Mouse (Mus musculus): Measurements from ENCODE around the gene Brd3. TPM values are rescaled to one million over a fixed set of nuclear protein-coding genes. Genes with fewer than 3 reads are reported as not detected.
"Not testable (repeated sequence)": the region's sequence is repeated elsewhere in the genome, so short reads cannot be mapped to it uniquely, and the experiment has no call there.

Brd3 gene
- polyA plus RNA-seq, 1 experiment from 2014 or later, result 52.9 TPM

GRCm38 (mm10) chr2:27510706-27511105 is 3.2 kb upstream of the Brd3 start:
- Histone ChIP-seq H3K9me3 (replicated peaks) (no peaks in the 10 kb centered on the region), H3K36me3 (no peaks in the 10 kb centered on the region), H3K9ac (no peak overlapping the region), H3K4me2 (no peak overlapping the region), H3K4me1 (replicated peaks) (peaks cover 15% of the 10 kb centered on the region), H3K4me3 (no peak overlapping the region), H3K27me3 (no peaks in the 10 kb centered on the region), H3K27ac (no peak overlapping the region)
- ATAC-seq (replicated peaks; ENCODE audit: insufficient number of reproducible peaks, insufficient read depth, low FRiP score, low read depth), result no peak
- WGBS, result 92% methylated on average over 7 of the region's 7 CpGs

- 72% methylated on average over 4 of the region's 4 CpGs for WGBS
- ATAC-seq (replicated peaks; ENCODE audit: insufficient number of reproducible peaks, insufficient read depth, low FRiP score, low read depth), result not testable (repeated sequence)
These were observed 804 bp downstream of the Brd3 start for GRCm38 (mm10) chr2:27506658-27507057.

GRCm38 (mm10) chr2:27505539-27505938 is 1.9 kb downstream of the Brd3 start:
- Histone ChIP-seq H3K9ac (no peak overlapping the region), H3K27ac (peak overlapping the region; percentile 58; the same call in 1 of the 2 replicates), H3K9me3 (replicated peaks) (no peaks in the 10 kb centered on the region), H3K36me3 (no peaks in the 10 kb centered on the region), H3K4me1 (replicated peaks) (peaks cover 23% of the 10 kb centered on the region), H3K27me3 (no peaks in the 10 kb centered on the region), H3K4me2 (no peak overlapping the region), H3K4me3 (no peak overlapping the region)
- ATAC-seq (replicated peaks; ENCODE audit: insufficient number of reproducible peaks, insufficient read depth, low FRiP score, low read depth), result peak; percentile 59; the same call in 1 of the 2 replicates
- WGBS, result 14% methylated on average over 6 of the region's 6 CpGs

More at GRCm38 (mm10) chr2:27506658-27507057, 804 bp downstream of the Brd3 start:
- not testable (repeated sequence) for H3K9me3 ChIP-seq (replicated peaks); H3K27me3 ChIP-seq; H3K36me3 ChIP-seq; H3K4me2 ChIP-seq; H3K4me3 ChIP-seq; H3K27ac ChIP-seq; H3K9ac ChIP-seq
- peaks cover 23% of the 10 kb centered on the region for H3K4me1 ChIP-seq (replicated peaks)

- Histone ChIP-seq H3K4me3 (no peak overlapping the region), H3K9ac (no peak overlapping the region), H3K4me1 (replicated peaks) (peaks cover 23% of the 10 kb centered on the region), H3K4me2 (no peak overlapping the region), H3K27ac (peak overlapping the region; percentile 58), H3K36me3 (no peaks in the 10 kb centered on the region), H3K9me3 (replicated peaks) (no peaks in the 10 kb centered on the region), H3K27me3 (no peaks in the 10 kb centered on the region)
- ATAC-seq (replicated peaks; ENCODE audit: insufficient number of reproducible peaks, insufficient read depth, low FRiP score, low read depth), result peak; percentile 27
- 41% methylated on average over 7 of the region's 7 CpGs for WGBS
These were observed 3.2 kb downstream of the Brd3 start for GRCm38 (mm10) chr2:27504113-27504885.

- WGBS, result 56% methylated on average over 23 of the region's 23 CpGs
- no peaks in the 10 kb centered on the region for H3K36me3 ChIP-seq
- no peaks in the 10 kb centered on the region for H3K9me3 ChIP-seq (replicated peaks)
- no peaks in the 10 kb centered on the region for H3K4me1 ChIP-seq (replicated peaks)
- H3K27ac ChIP-seq, result peak overlapping the region; percentile 31
- no peak for ATAC-seq (replicated peaks; ENCODE audit: insufficient number of reproducible peaks, insufficient read depth, low FRiP score, low read depth)
- no peak overlapping the region for H3K9ac ChIP-seq
- peak overlapping the region; percentile 45 for H3K4me3 ChIP-seq
- H3K27me3 ChIP-seq, result no peaks in the 10 kb centered on the region
- H3K4me2 ChIP-seq, result peak overlapping the region; percentile 64
These were observed 11.0 kb downstream of the Brd3 start for GRCm38 (mm10) chr2:27496391-27497028.

- Histone ChIP-seq H3K9ac (no peak overlapping the region), H3K9me3 (replicated peaks) (no peaks in the 10 kb centered on the region), H3K27ac (no peak overlapping the region), H3K36me3 (no peaks in the 10 kb centered on the region), H3K4me1 (replicated peaks) (no peaks in the 10 kb centered on the region), H3K4me2 (no peak overlapping the region), H3K4me3 (no peak overlapping the region), H3K27me3 (no peaks in the 10 kb centered on the region)
- no peak for ATAC-seq (replicated peaks; ENCODE audit: insufficient number of reproducible peaks, insufficient read depth, low FRiP score, low read depth)
- WGBS, result 94% methylated on average over 3 of the region's 3 CpGs
These were observed 13.5 kb downstream of the Brd3 start for GRCm38 (mm10) chr2:27493971-27494370.

- Histone ChIP-seq H3K27ac (no peak overlapping the region), H3K9me3 (replicated peaks) (no peaks in the 10 kb centered on the region), H3K36me3 (no peaks in the 10 kb centered on the region), H3K4me1 (replicated peaks) (no peaks in the 10 kb centered on the region), H3K27me3 (no peaks in the 10 kb centered on the region), H3K9ac (no peak overlapping the region), H3K4me2 (no peak overlapping the region), H3K4me3 (no peak overlapping the region)
- WGBS, result 73% methylated on average over 2 of the region's 2 CpGs
- ATAC-seq (replicated peaks; ENCODE audit: insufficient number of reproducible peaks, insufficient read depth, low FRiP score, low read depth), result no peak
These were observed 16.5 kb downstream of the Brd3 start for GRCm38 (mm10) chr2:27490939-27491338.

- Histone ChIP-seq H3K36me3 (no peaks in the 10 kb centered on the region), H3K9me3 (replicated peaks) (no peaks in the 10 kb centered on the region), H3K27me3 (no peaks in the 10 kb centered on the region), H3K4me1 (replicated peaks) (no peaks in the 10 kb centered on the region), H3K27ac (no peak overlapping the region), H3K4me2 (no peak overlapping the region), H3K9ac (no peak overlapping the region), H3K4me3 (no peak overlapping the region)
- ATAC-seq (replicated peaks; ENCODE audit: insufficient number of reproducible peaks, insufficient read depth, low FRiP score, low read depth), result no peak
- WGBS, result 71% methylated on average over 1 of the region's 1 CpGs
These were observed 19.1 kb downstream of the Brd3 start for GRCm38 (mm10) chr2:27488362-27488761.

- no peaks in the 10 kb centered on the region for H3K27me3 ChIP-seq
- H3K36me3 ChIP-seq, result no peaks in the 10 kb centered on the region
- 69% methylated on average over 3 of the region's 4 CpGs for WGBS
- H3K4me2 ChIP-seq, result no peak overlapping the region
- no peak overlapping the region for H3K4me3 ChIP-seq
- H3K9ac ChIP-seq, result no peak overlapping the region
- no peaks in the 10 kb centered on the region for H3K9me3 ChIP-seq (replicated peaks)
- no peaks in the 10 kb centered on the region for H3K4me1 ChIP-seq (replicated peaks)
- H3K27ac ChIP-seq, result no peak overlapping the region
- ATAC-seq (replicated peaks; ENCODE audit: insufficient number of reproducible peaks, insufficient read depth, low FRiP score, low read depth), result no peak
These were observed 20.0 kb downstream of the Brd3 start for GRCm38 (mm10) chr2:27487336-27488049.

GRCm38 (mm10) chr2:27486725-27487124 is 20.7 kb downstream of the Brd3 start:
- H3K27me3 ChIP-seq, result no peaks in the 10 kb centered on the region
- no peaks in the 10 kb centered on the region for H3K36me3 ChIP-seq
- H3K9ac ChIP-seq, result no peak overlapping the region
- no peak overlapping the region for H3K4me3 ChIP-seq
- H3K27ac ChIP-seq, result no peak overlapping the region
- no peaks in the 10 kb centered on the region for H3K9me3 ChIP-seq (replicated peaks)
- no peak overlapping the region for H3K4me2 ChIP-seq
- H3K4me1 ChIP-seq (replicated peaks), result no peaks in the 10 kb centered on the region
- no peak for ATAC-seq (replicated peaks; ENCODE audit: insufficient number of reproducible peaks, insufficient read depth, low FRiP score, low read depth)
- 59% methylated on average over 4 of the region's 4 CpGs for WGBS

- H3K4me3 ChIP-seq, result no peak overlapping the region
- no peak overlapping the region for H3K4me2 ChIP-seq
- H3K9me3 ChIP-seq (replicated peaks), result no peaks in the 10 kb centered on the region
- no peaks in the 10 kb centered on the region for H3K4me1 ChIP-seq (replicated peaks)
- ATAC-seq (replicated peaks; ENCODE audit: insufficient number of reproducible peaks, insufficient read depth, low FRiP score, low read depth), result no peak
- no peaks in the 10 kb centered on the region for H3K27me3 ChIP-seq
- WGBS, result 79% methylated on average over 7 of the region's 7 CpGs
- no peak overlapping the region for H3K9ac ChIP-seq
- no peaks in the 10 kb centered on the region for H3K36me3 ChIP-seq
- H3K27ac ChIP-seq, result no peak overlapping the region
These were observed 25.1 kb downstream of the Brd3 start for GRCm38 (mm10) chr2:27482265-27482861.
